Mouse (Mus musculus): ENCODE measurements around the gene Gm14459.
"Not testable (repeated sequence)": the region's sequence is repeated elsewhere in the genome, so short reads cannot be mapped to it uniquely, and the experiment has no call there.

Gene Gm14459

GRCm38 (mm10) chrX:8524854-8525253 lies at the start of gene Gm14459:
Gene Gm14459 (minus strand): TSS chrX:8524954.
- no peak for DNase-seq (ENCODE audit: low read depth)

- not testable (repeated sequence) for DNase-seq (ENCODE audit: low read depth)
Measured at GRCm38 (mm10) chrX:8548155-8548554, 23.4 kb upstream of the Gm14459 start, which contains the start of gene Ssxb6. Gene Ssxb6 (minus strand): TSS chrX:8548255.

All from 416B (cell line).